Mouse (Mus musculus) hindbrain, embryonic 14.5 days (tissue): ENCODE results near the gene Lif. TPM values are rescaled to one million over a fixed set of nuclear protein-coding genes. Genes with fewer than 3 reads are reported as not detected.

Experiments
- ATAC-seq: fragments of 200-750 bp; cut with Nextera tagmentation; 2 replicates; pipeline ENCODE4 v1.8.0; 2017; ENCODE audit warnings: moderate number of reproducible peaks, mild to moderate bottlenecking, moderate TSS enrichment, moderate library complexity; ENCODE audit not compliant: low FRiP score
- DNase-seq: peaks from one replicate; pipeline ENCODE4 v3.0.0-alpha.2; 2015; ENCODE audit warnings: low spot score
- H3K27ac ChIP-seq: fragments of 300-500 bp; sonication (generic); 2 replicates; pipeline ENCODE4 v1.5.1; 2014; ENCODE audit warnings: mild to moderate bottlenecking, moderate library complexity
- H3K27me3 ChIP-seq: fragments of 300-500 bp; sonication (generic); 2 replicates; pipeline ENCODE4 v1.6.1; 2014; ENCODE audit warnings: mild to moderate bottlenecking, low read length, mixed read lengths; ENCODE audit not compliant: control insufficient read depth, insufficient read depth
- H3K36me3 ChIP-seq: fragments of 300-500 bp; sonication (generic); replicated peaks from 2 replicates; pipeline ENCODE4 v1.6.1; 2014; ENCODE audit not compliant: control insufficient read depth, insufficient read depth
- H3K4me1 ChIP-seq: fragments of 300-500 bp; sonication (generic); replicated peaks from 2 replicates; pipeline ENCODE4 v1.6.1; 2014; ENCODE audit warnings: antibody characterized with exemption, low read length, mixed read lengths; ENCODE audit not compliant: control insufficient read depth, insufficient read depth
- H3K4me2 ChIP-seq: fragments of 300-500 bp; sonication (generic); replicated peaks from 2 replicates; pipeline ENCODE4 v1.6.1; 2014; ENCODE audit warnings: mild to moderate bottlenecking, moderate library complexity
- H3K4me3 ChIP-seq: fragments of 300-500 bp; sonication (generic); replicated peaks from 2 replicates; pipeline ENCODE4 v1.5.1; 2014; ENCODE audit warnings: mild to moderate bottlenecking, low read length
- H3K9ac ChIP-seq: fragments of 300-500 bp; sonication (generic); 2 replicates; pipeline ENCODE4 v1.6.1; 2014
- H3K9me3 ChIP-seq: fragments of 300-500 bp; sonication (generic); 2 replicates; pipeline ENCODE4 v1.6.1; 2016; ENCODE audit warnings: low read length; ENCODE audit not compliant: control insufficient read depth
- WGBS: fragments of 180-500 bp; shearing (Covaris S2); extraction: QIAGEN DNeasy Blood & Tissue Kit; methylation state at CpG from one replicate; pipeline ENCODE4 v1.1.7; 2014; 5-methylcytosine and 5-hydroxymethylcytosine counted together
- polyA plus RNA-seq: library from polyadenylated mRNA; unstranded; fragments of >200 nt; fragmentation: Nextera tagmentation; extraction: Ambion mirVana; gene quantifications from 2 replicates; pipeline ENCODE4 v1.2.1, GENCODE M21; 2014

Lif gene
- polyA plus RNA-seq, 1 experiment from 2014 or later = not detected

DNA sequence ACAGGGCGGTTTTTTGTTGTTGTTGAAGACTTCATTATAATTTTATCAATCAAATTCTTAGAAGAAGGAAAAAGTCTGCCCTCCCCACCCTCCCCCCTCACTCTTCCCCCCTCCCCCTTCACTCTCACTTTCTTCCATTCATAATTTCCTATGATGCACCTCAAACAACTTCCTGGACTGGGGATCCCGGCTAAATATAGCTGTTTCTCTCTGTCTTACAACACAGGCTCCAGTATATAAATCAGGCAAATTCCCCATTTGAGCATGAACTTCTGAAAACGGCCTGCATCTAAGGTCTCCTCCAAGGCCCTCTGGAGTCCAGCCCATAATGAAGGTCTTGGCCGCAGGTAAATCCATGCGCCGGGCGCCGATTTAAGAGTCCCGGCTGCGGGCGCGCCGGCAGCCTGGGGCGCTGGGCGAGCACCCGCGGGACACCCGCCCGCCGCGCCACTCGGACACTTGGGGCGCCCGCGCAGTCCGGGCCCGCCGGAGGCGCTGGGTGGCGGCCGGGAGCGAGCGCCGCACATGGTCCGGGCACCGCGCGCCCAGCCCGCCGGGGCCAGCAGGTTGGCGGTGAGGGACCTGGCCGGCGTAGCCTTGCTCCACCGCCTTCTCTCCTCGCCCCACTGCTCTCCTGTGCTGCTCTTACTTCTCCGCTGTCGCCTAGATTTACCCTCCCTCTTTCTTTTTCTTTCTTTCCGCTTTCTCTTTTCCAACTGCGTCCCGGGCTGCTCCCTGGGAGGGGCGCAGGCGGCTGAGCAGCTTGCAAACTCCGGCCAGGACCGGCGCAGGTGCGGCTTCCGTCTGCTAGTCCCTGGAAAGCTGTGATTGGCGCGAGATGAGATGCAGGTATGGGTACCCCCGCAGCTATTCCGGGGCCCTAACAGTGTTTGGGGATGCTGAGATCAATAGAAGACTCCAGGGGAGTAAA is 9.2 kb downstream of the Lif start:
- H3K4me1 ChIP-seq = no peaks in the 10 kb centered on the region
- peak overlapping the region; percentile 44 for H3K4me3 ChIP-seq
- peak overlapping the region; percentile 44; the same call in 1 of the 2 replicates for H3K9ac ChIP-seq
- peak overlapping the region; percentile 88 for H3K4me2 ChIP-seq
- no peak for DNase-seq
- 1% methylated on average over 61 of the region's 61 CpGs for whole genome bisulfite sequencing
- H3K27ac ChIP-seq = no peak overlapping the region
- H3K27me3 ChIP-seq = peaks cover 40% of the 10 kb centered on the region
- no peaks in the 10 kb centered on the region for H3K36me3 ChIP-seq
- no peaks in the 10 kb centered on the region for H3K9me3 ChIP-seq
- ATAC-seq = 0 out of 2 replicates have a peak, but pooled peaks have one; percentile 12

- ATAC-seq = no peak
- H3K36me3 ChIP-seq = no peaks in the 10 kb centered on the region
Observed at GRCm38 (mm10) chr11:4267202-4267578, 9.8 kb downstream of the Lif start.

DNA sequence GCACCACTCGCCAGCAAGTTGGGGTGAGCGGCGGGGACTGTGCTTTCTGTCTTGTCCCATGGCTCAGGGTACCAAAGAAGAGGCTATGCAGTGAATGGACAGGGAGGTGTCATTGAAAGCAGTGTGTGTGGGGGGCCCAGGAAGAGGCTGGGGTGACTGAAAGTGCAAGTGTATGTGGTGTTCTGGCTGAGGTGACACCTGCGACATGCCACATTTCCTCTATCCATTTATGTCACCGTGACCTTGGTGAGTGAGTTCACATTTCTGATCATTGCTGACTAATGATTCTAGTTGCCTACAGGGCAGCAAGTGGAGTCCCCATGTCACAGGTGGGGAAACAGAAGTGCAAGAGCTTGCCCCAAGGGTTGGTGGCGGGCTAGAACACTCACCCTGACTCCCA is 11.1 kb downstream of the Lif start:
- Histone ChIP-seq H3K9ac (no peak overlapping the region), H3K4me1 (no peaks in the 10 kb centered on the region), H3K27ac (no peak overlapping the region), H3K27me3 (peaks cover 40% of the 10 kb centered on the region), H3K4me2 (no peak overlapping the region), H3K36me3 (no peaks in the 10 kb centered on the region), H3K4me3 (no peak overlapping the region), H3K9me3 (no peaks in the 10 kb centered on the region)
- ATAC-seq (no peak), DNase-seq (no peak)
- WGBS = 93% methylated on average over 6 of the region's 6 CpGs

More at GRCm38 (mm10) chr11:4267202-4267578, 9.8 kb downstream of the Lif start:
- no peaks in the 10 kb centered on the region for H3K9me3 ChIP-seq
- no peak overlapping the region for H3K9ac ChIP-seq
- H3K4me2 ChIP-seq = peak overlapping the region; percentile 88
- no peak overlapping the region for H3K27ac ChIP-seq
- H3K4me1 ChIP-seq = no peaks in the 10 kb centered on the region
- 8% methylated on average over 13 of the region's 13 CpGs for WGBS
- peak overlapping the region; percentile 44 for H3K4me3 ChIP-seq
- H3K27me3 ChIP-seq = peaks cover 40% of the 10 kb centered on the region
- DNase-seq = no peak

DNA sequence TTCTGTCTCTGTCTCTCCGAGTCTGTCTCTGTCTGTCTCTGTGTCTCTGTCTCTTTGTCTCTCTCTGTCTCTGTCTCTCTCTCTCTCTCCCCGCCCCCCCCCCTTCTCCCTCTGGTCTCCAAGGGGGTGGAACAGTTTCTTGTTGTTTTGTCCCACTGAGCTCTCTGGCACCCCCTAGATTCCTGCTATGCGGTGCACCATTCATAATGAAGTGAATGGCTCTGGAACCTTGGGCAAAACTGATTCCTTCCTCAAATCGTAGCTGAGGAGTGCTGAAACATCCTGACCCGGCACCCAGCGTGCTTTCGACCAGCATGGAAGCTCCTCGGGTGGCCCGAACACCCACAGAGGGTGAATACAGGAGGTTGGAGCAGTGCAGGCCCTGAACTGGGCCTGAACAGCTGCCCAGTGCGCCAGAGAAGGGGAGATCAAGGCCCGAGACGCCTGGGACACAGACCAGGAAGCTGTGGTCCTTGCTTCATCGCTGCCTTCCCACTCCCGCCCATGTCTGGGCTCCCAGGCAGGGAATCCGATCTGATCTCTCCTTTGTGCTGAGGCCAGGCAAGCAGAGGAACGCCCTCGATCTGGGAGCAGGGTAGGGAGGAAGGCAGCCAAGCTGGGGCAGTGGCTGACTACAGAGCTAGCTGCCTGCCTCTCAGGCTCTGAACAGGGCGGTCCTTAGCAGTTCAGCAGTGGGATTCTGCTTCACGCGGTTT is 13.5 kb downstream of the Lif start:
- no peak for DNase-seq
- Histone ChIP-seq H3K36me3 (no peaks in the 10 kb centered on the region), H3K4me3 (no peak overlapping the region), H3K27ac (no peak overlapping the region), H3K4me2 (no peak overlapping the region), H3K9ac (no peak overlapping the region), H3K27me3 (peaks cover 21% of the 10 kb centered on the region), H3K4me1 (no peaks in the 10 kb centered on the region), H3K9me3 (no peaks in the 10 kb centered on the region)
- WGBS = 25% methylated on average over 19 of the region's 20 CpGs
- ATAC-seq = no peak

DNA sequence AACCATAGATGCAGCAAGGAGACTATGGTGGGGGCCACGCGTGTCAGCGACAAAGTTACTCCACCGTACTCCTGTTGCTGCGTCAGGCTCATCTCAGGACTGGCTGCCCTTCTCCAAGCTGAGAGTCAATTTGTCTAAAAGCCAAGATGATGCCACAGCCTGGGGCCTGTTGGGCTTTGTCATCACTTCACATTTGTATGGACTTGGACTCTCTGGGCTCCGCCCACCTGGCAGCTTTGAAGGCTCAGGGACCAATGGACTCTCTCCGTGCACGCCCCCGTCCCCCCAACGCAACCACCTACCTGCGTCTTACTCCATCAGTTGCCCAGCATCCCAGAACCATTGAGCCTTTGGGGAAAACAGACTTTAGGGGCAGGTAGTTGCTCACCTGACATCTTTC is 14.2 kb downstream of the Lif start:
- H3K36me3 ChIP-seq = no peaks in the 10 kb centered on the region
- 55% methylated on average over 11 of the region's 11 CpGs for WGBS
- DNase-seq (no peak), ATAC-seq (no peak)
- H3K27ac ChIP-seq = no peak overlapping the region
- no peak overlapping the region for H3K4me3 ChIP-seq
- H3K27me3 ChIP-seq = peaks cover 18% of the 10 kb centered on the region
- no peak overlapping the region for H3K4me2 ChIP-seq
- no peaks in the 10 kb centered on the region for H3K4me1 ChIP-seq
- H3K9ac ChIP-seq = no peak overlapping the region
- no peaks in the 10 kb centered on the region for H3K9me3 ChIP-seq

GRCm38 (mm10) chr11:4276411-4276861 is 19.1 kb downstream of the Lif start:
- 58% methylated on average over 11 of the region's 11 CpGs for WGBS
- H3K9me3 ChIP-seq = no peaks in the 10 kb centered on the region
- no peak overlapping the region for H3K4me3 ChIP-seq
- DNase-seq = no peak
- no peak overlapping the region for H3K27ac ChIP-seq
- no peaks in the 10 kb centered on the region for H3K36me3 ChIP-seq
- no peak for ATAC-seq
- H3K27me3 ChIP-seq = no peaks in the 10 kb centered on the region
- no peaks in the 10 kb centered on the region for H3K4me1 ChIP-seq
- no peak overlapping the region for H3K4me2 ChIP-seq
- H3K9ac ChIP-seq = no peak overlapping the region

- Histone ChIP-seq H3K27ac (no peak overlapping the region), H3K9ac (no peak overlapping the region), H3K9me3 (no peaks in the 10 kb centered on the region), H3K4me3 (no peak overlapping the region), H3K4me2 (no peak overlapping the region), H3K4me1 (no peaks in the 10 kb centered on the region), H3K27me3 (no peaks in the 10 kb centered on the region), H3K36me3 (no peaks in the 10 kb centered on the region)
- peak; percentile 31; the same call in 1 of the 2 replicates for ATAC-seq
- no peak for DNase-seq
- WGBS = 52% methylated on average over 7 of the region's 7 CpGs
Observed at GRCm38 (mm10) chr11:4279909-4280308, 22.6 kb downstream of the Lif start.

GRCm38 (mm10) chr11:4281852-4282251 is 24.5 kb downstream of the Lif start:
- no peak for DNase-seq
- no peak for ATAC-seq
- H3K4me3 ChIP-seq = no peak overlapping the region
- no peak overlapping the region for H3K9ac ChIP-seq
- H3K4me1 ChIP-seq = no peaks in the 10 kb centered on the region
- no peaks in the 10 kb centered on the region for H3K27me3 ChIP-seq
- no peak overlapping the region for H3K4me2 ChIP-seq
- no peaks in the 10 kb centered on the region for H3K36me3 ChIP-seq
- H3K27ac ChIP-seq = no peak overlapping the region
- 77% methylated on average over 6 of the region's 6 CpGs for WGBS
- no peaks in the 10 kb centered on the region for H3K9me3 ChIP-seq

DNA sequence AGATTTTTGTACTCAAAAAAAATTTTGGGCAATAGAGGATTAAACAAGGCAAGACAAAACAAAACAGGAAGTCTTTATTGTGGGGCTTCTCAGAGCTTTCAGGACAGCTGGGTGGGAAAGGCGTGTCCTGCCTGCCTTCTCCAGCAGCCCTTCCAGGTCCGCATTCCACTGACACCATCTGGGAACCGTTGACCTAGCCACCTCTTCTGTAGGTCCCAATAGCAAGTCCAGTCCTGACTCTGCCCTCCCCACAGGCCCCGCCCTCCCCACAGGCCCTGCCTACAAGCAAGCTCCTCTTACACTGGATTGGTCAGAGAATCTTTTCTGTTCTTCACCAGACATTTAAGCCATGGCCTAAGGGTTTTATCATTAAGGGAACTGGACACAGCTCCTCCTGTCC is 26.3 kb downstream of the Lif start:
- no peak overlapping the region for H3K4me2 ChIP-seq
- H3K27ac ChIP-seq = no peak overlapping the region
- H3K4me3 ChIP-seq = no peak overlapping the region
- no peaks in the 10 kb centered on the region for H3K9me3 ChIP-seq
- no peak overlapping the region for H3K9ac ChIP-seq
- ATAC-seq (no peak), DNase-seq (no peak)
- no peaks in the 10 kb centered on the region for H3K27me3 ChIP-seq
- no peaks in the 10 kb centered on the region for H3K4me1 ChIP-seq
- no peaks in the 10 kb centered on the region for H3K36me3 ChIP-seq
- 27% methylated on average over 4 of the region's 4 CpGs for WGBS
